Mouse (Mus musculus) hindbrain, embryonic 11.5 days (tissue): ENCODE results near the gene Smurf2. TPM values are rescaled to one million over a fixed set of nuclear protein-coding genes. Genes with fewer than 3 reads are reported as not detected.

Experiments used
- ATAC-seq: fragments of 200-750 bp; cut with Nextera tagmentation; 2 replicates; pipeline ENCODE4 v1.8.0; 2017; ENCODE audit warnings: mild to moderate bottlenecking, moderate TSS enrichment, moderate library complexity; ENCODE audit not compliant: low FRiP score
- DNase-seq: peaks from one replicate; pipeline ENCODE4 v3.0.0-alpha.2; 2015; ENCODE audit warnings: low spot score
- H3K27ac ChIP-seq: fragments of 300-500 bp; sonication (generic); 2 replicates; pipeline ENCODE4 v1.5.1; 2014; ENCODE audit warnings: mild to moderate bottlenecking, low read depth, low read length
- H3K27me3 ChIP-seq: fragments of 300-500 bp; sonication (generic); 2 replicates; pipeline ENCODE4 v1.6.1; 2014; ENCODE audit warnings: mild to moderate bottlenecking, low read length, moderate library complexity, mixed read lengths; ENCODE audit not compliant: control insufficient read depth, insufficient read depth
- H3K36me3 ChIP-seq: fragments of 300-500 bp; sonication (generic); 2 replicates; pipeline ENCODE4 v1.6.1; 2014; ENCODE audit warnings: mild to moderate bottlenecking, low read length, moderate library complexity, mixed read lengths; ENCODE audit not compliant: control insufficient read depth, insufficient read depth
- H3K4me1 ChIP-seq: fragments of 300-500 bp; sonication (generic); replicated peaks from 2 replicates; pipeline ENCODE4 v1.6.1; 2014; ENCODE audit warnings: low read length, mixed read lengths; ENCODE audit not compliant: control insufficient read depth, insufficient read depth
- H3K4me2 ChIP-seq: fragments of 300-500 bp; sonication (generic); replicated peaks from 2 replicates; pipeline ENCODE4 v1.6.1; 2014; ENCODE audit warnings: mild to moderate bottlenecking, low read depth, low read length
- H3K4me3 ChIP-seq: fragments of 300-500 bp; sonication (generic); 2 replicates; pipeline ENCODE4 v1.5.1; 2014; ENCODE audit warnings: low read depth, low read length
- H3K9ac ChIP-seq: fragments of 300-500 bp; sonication (generic); 2 replicates; pipeline ENCODE4 v1.6.1; 2014; ENCODE audit warnings: low read depth, low read length
- H3K9me3 ChIP-seq: fragments of 300-500 bp; sonication (generic); 2 replicates; pipeline ENCODE4 v1.6.1; 2016; ENCODE audit warnings: low read length; ENCODE audit not compliant: control insufficient read depth
- WGBS: fragments of 180-500 bp; shearing (Covaris S2); extraction: QIAGEN DNeasy Blood & Tissue Kit; methylation state at CpG from one replicate; pipeline ENCODE4 v1.1.7; 2014; 5-methylcytosine and 5-hydroxymethylcytosine counted together
- polyA plus RNA-seq: library from polyadenylated mRNA; unstranded; fragments of >200 nt; fragmentation: Nextera tagmentation; extraction: Ambion mirVana; gene quantifications from 2 replicates; pipeline ENCODE4 v1.2.1, GENCODE M21; 2014

The Smurf2 gene
- polyA plus RNA-seq, 1 experiment from 2014 or later = 25.0 TPM

DNA sequence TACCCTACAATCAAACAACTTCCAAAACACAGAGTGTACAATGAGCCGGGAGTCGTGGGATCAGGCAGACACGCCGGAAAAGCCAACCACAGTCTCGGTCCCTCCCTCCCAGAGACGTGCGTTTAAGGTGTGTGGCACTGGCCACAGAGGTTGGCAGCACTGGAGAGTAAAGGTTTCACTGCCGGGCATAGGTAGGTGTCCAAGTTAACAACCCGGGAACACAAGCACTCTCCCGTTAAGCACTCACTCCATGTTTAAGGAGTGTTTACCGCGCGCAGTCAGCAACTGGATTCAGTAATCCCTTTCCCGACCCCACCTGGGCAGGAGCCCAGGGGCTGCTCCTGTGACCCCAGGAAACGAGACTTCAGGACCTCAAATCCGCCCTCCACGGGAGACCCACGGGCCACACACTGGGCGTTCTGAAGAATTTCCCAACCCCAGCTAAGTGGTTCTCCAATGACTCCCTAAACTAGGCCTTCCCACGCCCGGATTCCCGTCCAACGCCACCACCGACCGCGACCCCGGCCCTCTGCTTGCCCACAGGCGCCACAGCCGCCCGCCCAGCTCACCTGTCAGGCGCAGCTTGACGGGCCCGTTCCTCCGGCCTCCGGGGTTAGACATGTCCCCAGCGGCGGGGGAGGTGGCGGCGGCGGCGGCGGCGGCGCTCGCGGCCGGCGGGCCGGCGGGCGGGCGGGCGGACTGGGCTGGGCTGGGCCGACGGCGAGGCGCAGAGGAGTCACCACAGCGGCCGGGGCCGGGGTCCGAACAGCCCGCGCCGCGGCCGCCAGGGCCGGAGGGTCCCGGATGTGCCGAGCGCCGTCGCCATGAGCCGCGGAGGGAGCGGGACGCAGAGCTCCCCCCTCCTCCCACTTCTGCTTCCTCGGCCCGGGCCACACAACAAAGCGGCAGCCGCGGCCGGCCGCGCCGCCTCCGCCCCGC is 634 bp downstream of the Smurf2 start:
- H3K27me3 ChIP-seq = no peaks in the 10 kb centered on the region
- no peaks in the 10 kb centered on the region for H3K9me3 ChIP-seq
- ATAC-seq (peak; percentile 91), DNase-seq (peak; percentile 69)
- peak overlapping the region; percentile 94 for H3K9ac ChIP-seq
- H3K4me1 ChIP-seq = no peaks in the 10 kb centered on the region; the same call in 1 of the 2 replicates
- WGBS = under 1% methylated on average over 74 of the region's 87 CpGs
- H3K36me3 ChIP-seq = no peaks in the 10 kb centered on the region
- peak overlapping the region; percentile 96 for H3K27ac ChIP-seq
- peak overlapping the region; percentile 90 for H3K4me3 ChIP-seq
- H3K4me2 ChIP-seq = peak overlapping the region; percentile 88

- H3K27ac ChIP-seq = no peak overlapping the region
- no peaks in the 10 kb centered on the region for H3K36me3 ChIP-seq
- H3K4me1 ChIP-seq = no peaks in the 10 kb centered on the region; the same call in 1 of the 2 replicates
- WGBS = 27% methylated on average over 8 of the region's 8 CpGs
- peak overlapping the region; percentile 88 for H3K4me2 ChIP-seq
- ATAC-seq = no peak
- no peak for DNase-seq
- H3K9me3 ChIP-seq = no peaks in the 10 kb centered on the region
- peak overlapping the region; percentile 90 for H3K4me3 ChIP-seq
- H3K27me3 ChIP-seq = no peaks in the 10 kb centered on the region
- H3K9ac ChIP-seq = peak overlapping the region; percentile 94
Observed at GRCm38 (mm10) chr11:106918901-106919300, 1.6 kb downstream of the Smurf2 start.

DNA sequence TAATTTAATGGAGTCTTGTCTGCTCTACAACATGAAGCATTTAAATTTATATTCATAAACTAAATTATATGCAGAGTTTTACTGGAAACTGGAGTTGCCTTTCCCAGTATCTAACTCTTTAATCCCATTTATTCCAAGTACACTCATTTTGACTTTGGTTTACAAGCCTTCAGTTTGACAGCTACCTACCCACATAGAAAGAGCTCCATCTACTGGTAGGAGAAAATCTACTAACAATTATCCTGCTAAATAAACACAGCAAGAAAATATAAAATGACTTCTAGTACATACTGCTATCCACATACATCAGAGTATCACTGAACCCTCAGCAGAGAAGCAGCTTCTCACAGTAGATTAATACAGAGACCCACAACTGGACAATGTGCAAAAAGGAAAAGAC is 9.3 kb downstream of the Smurf2 start:
- no peaks in the 10 kb centered on the region for H3K36me3 ChIP-seq
- no peak overlapping the region for H3K4me3 ChIP-seq
- ATAC-seq (no peak), DNase-seq (no peak)
- no peak overlapping the region for H3K9ac ChIP-seq
- H3K27me3 ChIP-seq = no peaks in the 10 kb centered on the region
- no peak overlapping the region for H3K4me2 ChIP-seq
- H3K4me1 ChIP-seq = no peaks in the 10 kb centered on the region
- H3K27ac ChIP-seq = no peak overlapping the region
- H3K9me3 ChIP-seq = no peaks in the 10 kb centered on the region

- H3K4me2 ChIP-seq = no peak overlapping the region
- ATAC-seq (no peak), DNase-seq (no peak)
- H3K36me3 ChIP-seq = no peaks in the 10 kb centered on the region
- no peak overlapping the region for H3K4me3 ChIP-seq
- H3K9me3 ChIP-seq = no peaks in the 10 kb centered on the region
- no peaks in the 10 kb centered on the region for H3K4me1 ChIP-seq
- no peak overlapping the region for H3K27ac ChIP-seq
- no peaks in the 10 kb centered on the region for H3K27me3 ChIP-seq
- no peak overlapping the region for H3K9ac ChIP-seq
Observed at GRCm38 (mm10) chr11:106908016-106908415, 12.5 kb downstream of the Smurf2 start.

DNA sequence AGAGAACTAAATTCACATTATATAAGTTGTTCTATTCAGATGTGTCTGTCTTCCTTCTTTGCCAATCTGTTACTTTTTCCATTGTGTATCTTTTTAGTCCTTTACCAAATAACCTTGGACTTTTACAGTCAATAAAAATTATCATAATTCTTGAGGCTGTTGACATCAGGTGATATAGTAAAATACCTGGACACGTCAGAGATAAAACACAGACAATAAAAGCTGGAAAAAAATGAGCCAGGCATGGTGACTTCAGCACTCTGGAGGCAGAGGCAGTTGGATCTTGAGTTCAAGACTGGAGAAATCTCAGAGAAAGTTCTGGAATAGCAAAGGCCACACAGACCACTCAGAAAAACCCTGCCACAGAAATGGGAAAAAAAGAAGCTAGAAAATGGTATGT is 13.3 kb downstream of the Smurf2 start:
- H3K27ac ChIP-seq = no peak overlapping the region
- 85% methylated on average over 1 of the region's 1 CpGs for WGBS
- no peak for ATAC-seq

GRCm38 (mm10) chr11:106905707-106906106 is 14.8 kb downstream of the Smurf2 start:
- no peak for ATAC-seq
- H3K4me3 ChIP-seq = no peak overlapping the region
- DNase-seq = no peak
- H3K27me3 ChIP-seq = no peaks in the 10 kb centered on the region
- H3K9ac ChIP-seq = no peak overlapping the region
- H3K9me3 ChIP-seq = no peaks in the 10 kb centered on the region
- H3K4me2 ChIP-seq = no peak overlapping the region
- 92% methylated on average over 4 of the region's 4 CpGs for WGBS
- no peaks in the 10 kb centered on the region for H3K4me1 ChIP-seq
- H3K27ac ChIP-seq = no peak overlapping the region
- H3K36me3 ChIP-seq = no peaks in the 10 kb centered on the region

More for the DNA sequence above, 13.3 kb downstream of the Smurf2 start:
- no peak overlapping the region for H3K9ac ChIP-seq
- H3K36me3 ChIP-seq = no peaks in the 10 kb centered on the region
- H3K27me3 ChIP-seq = no peaks in the 10 kb centered on the region
- no peak overlapping the region for H3K4me3 ChIP-seq
- no peak overlapping the region for H3K4me2 ChIP-seq
- no peak for DNase-seq
- H3K9me3 ChIP-seq = no peaks in the 10 kb centered on the region
- H3K4me1 ChIP-seq = no peaks in the 10 kb centered on the region

GRCm38 (mm10) chr11:106899804-106900203 is 20.7 kb downstream of the Smurf2 start:
- ATAC-seq (no peak), DNase-seq (no peak)
- no peak overlapping the region for H3K4me3 ChIP-seq
- WGBS = 91% methylated on average over 1 of the region's 1 CpGs
- H3K4me1 ChIP-seq = no peaks in the 10 kb centered on the region
- H3K36me3 ChIP-seq = no peaks in the 10 kb centered on the region
- H3K9me3 ChIP-seq = no peaks in the 10 kb centered on the region
- H3K4me2 ChIP-seq = no peak overlapping the region
- no peak overlapping the region for H3K9ac ChIP-seq
- H3K27me3 ChIP-seq = no peaks in the 10 kb centered on the region
- no peak overlapping the region for H3K27ac ChIP-seq

GRCm38 (mm10) chr11:106896561-106897168 is 23.9 kb downstream of the Smurf2 start:
- no peaks in the 10 kb centered on the region for H3K27me3 ChIP-seq
- no peak overlapping the region for H3K27ac ChIP-seq
- no peaks in the 10 kb centered on the region for H3K36me3 ChIP-seq
- no peak overlapping the region for H3K4me2 ChIP-seq
- 89% methylated on average over 2 of the region's 2 CpGs for WGBS
- H3K9ac ChIP-seq = no peak overlapping the region
- no peaks in the 10 kb centered on the region for H3K9me3 ChIP-seq
- ATAC-seq (no peak), DNase-seq (no peak)
- no peak overlapping the region for H3K4me3 ChIP-seq
- H3K4me1 ChIP-seq = no peaks in the 10 kb centered on the region

DNA sequence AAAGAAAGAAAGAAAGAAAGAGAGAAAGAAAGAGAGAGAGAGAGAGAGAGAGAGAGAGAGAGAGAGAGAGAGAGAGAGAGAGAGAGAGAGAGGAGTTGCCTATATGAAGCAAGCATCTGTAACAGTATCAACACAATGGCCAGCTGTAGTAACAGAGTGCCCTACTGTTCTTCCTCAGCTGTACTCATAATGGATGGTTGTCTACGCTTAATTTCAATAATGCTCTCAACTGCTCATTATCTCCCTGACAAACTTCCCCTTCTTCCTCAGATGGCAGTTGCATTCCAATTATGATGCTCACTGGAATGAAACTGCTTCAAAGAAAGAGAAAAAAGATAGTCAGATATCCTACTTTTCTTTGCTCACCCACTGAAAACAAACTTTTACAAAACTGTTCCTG is 36.9 kb downstream of the Smurf2 start:
- H3K9ac ChIP-seq = no peak overlapping the region
- no peaks in the 10 kb centered on the region for H3K9me3 ChIP-seq
- DNase-seq (no peak), ATAC-seq (no peak)
- H3K36me3 ChIP-seq = no peaks in the 10 kb centered on the region
- 79% methylated on average over 1 of the region's 1 CpGs for WGBS
- H3K27ac ChIP-seq = no peak overlapping the region
- no peaks in the 10 kb centered on the region for H3K4me1 ChIP-seq
- no peaks in the 10 kb centered on the region for H3K27me3 ChIP-seq
- no peak overlapping the region for H3K4me2 ChIP-seq
- no peak overlapping the region for H3K4me3 ChIP-seq
